In the genomic region with DNA sequence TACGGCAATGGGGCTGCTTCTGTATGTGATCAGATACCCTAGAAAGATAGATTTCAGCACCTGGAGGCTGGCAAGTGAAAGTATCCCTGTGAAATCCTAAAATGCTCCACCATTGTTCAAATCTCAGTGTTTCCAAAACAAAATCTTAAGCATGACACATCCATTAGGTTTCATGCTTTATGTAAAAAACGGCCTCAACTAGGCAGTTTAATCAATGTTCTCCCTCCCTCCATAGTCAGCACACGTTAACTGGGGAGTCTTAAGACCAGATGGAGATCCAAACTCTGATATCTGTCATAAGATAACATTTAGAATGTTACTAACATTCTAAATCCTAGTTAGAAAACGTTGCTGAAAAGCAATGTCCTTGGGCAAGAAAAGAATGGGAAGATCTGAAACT, we compare ENCODE assay signal across 8 mouse cellular contexts. TPM values are rescaled to one million over a fixed set of nuclear protein-coding genes. Genes with fewer than 3 reads are reported as not detected.
DNase-seq lines count a peak whose midpoint lies in the region; ATAC-seq and TF ChIP-seq lines count a peak whose summit lies in the region.

No protein-coding gene starts in this region.

- DNase-seq in gastrocnemius, adult 2 months = no peak
- DNase-seq in gastrocnemius, postnatal 36 days = no peak
- peak; percentile 26 for DNase-seq in 3T3-L1 (ENCODE audit: low read depth, low spot score)
- no peak for DNase-seq in forebrain, embryonic 11.5 days (ENCODE audit: low spot score)
- DNase-seq in liver, embryonic 13.5 days = no peak
- DNase-seq in gastrocnemius, postnatal 14 days = no peak

- H3K36me3 ChIP-seq in forebrain, embryonic 11.5 days (ENCODE audit: control insufficient read depth, insufficient read depth, low read length) = no peaks in the 10 kb centered on the region
- H3K36me3 ChIP-seq in liver, embryonic 13.5 days = peaks cover 5% of the 10 kb centered on the region; the same call in 1 of the 2 replicates

- intact Hi-C loops in gastrocnemius, adult 2 months (cut with DNase I) = loop anchor here (5.0 kb wide), 1 partner anchor 105 kb away; the partner anchor contains the start of gene Smim8
- intact Hi-C loops in gastrocnemius, postnatal 36 days (cut with DNase I) = no loop called here
- intact Hi-C loops in gastrocnemius, postnatal 14 days (cut with DNase I; ENCODE audit: low total_unique reads) = no loop called here

- 19% methylated on average over 4 of the region's 4 CpGs for WGBS in forebrain, embryonic 11.5 days
- WGBS in liver, embryonic 13.5 days (ENCODE audit: insufficient replicate concordance) = 18% methylated on average over 4 of the region's 4 CpGs

- peaks cover under 1% of the 10 kb centered on the region; the same call in 1 of the 2 replicates for H3K9me3 ChIP-seq in forebrain, embryonic 11.5 days (ENCODE audit: control insufficient read depth, low read length)
- H3K9me3 ChIP-seq in liver, embryonic 13.5 days (replicated peaks) = no peaks in the 10 kb centered on the region

- ATAC-seq in forebrain, embryonic 11.5 days (replicated peaks; ENCODE audit: low FRiP score) = no peak
- no peak for ATAC-seq in liver, embryonic 13.5 days (ENCODE audit: low read depth)
- no peak for ATAC-seq in inflammation-experienced regulatory T-cells, adult 6 months
- ATAC-seq in granulocyte monocyte progenitor cell, adult 5-6 weeks (replicated peaks; ENCODE audit: poor library complexity, severe bottlenecking) = no peak

- H3K9ac ChIP-seq in forebrain, embryonic 11.5 days (ENCODE audit: low read length) = peak overlapping the region; percentile 99
- H3K9ac ChIP-seq in liver, embryonic 13.5 days = peak overlapping the region; percentile 92

- TF ChIP-seq CTCF in gastrocnemius, adult 2 months (IDR thresholded peaks at IDR 0.05) = no peak

- H3K27ac ChIP-seq in gastrocnemius, adult 2 months = peak overlapping the region; percentile 96
- peak overlapping the region; percentile 99; the same call in 1 of the 2 replicates for H3K27ac ChIP-seq in forebrain, embryonic 11.5 days (ENCODE audit: low read depth, low read length)
- peak overlapping the region; percentile 92; the same call in 1 of the 2 replicates for H3K27ac ChIP-seq in liver, embryonic 13.5 days

- H3K4me1 ChIP-seq in forebrain, embryonic 11.5 days (replicated peaks; ENCODE audit: control insufficient read depth, insufficient read depth, low read length) = peaks cover 2% of the 10 kb centered on the region; the same call in 1 of the 2 replicates
- H3K4me1 ChIP-seq in liver, embryonic 13.5 days (replicated peaks) = peaks cover 44% of the 10 kb centered on the region

- no peaks in the 10 kb centered on the region for H3K27me3 ChIP-seq in forebrain, embryonic 11.5 days (ENCODE audit: control insufficient read depth, insufficient read depth, low read length)
- H3K27me3 ChIP-seq in liver, embryonic 13.5 days = no peaks in the 10 kb centered on the region

- H3K4me2 ChIP-seq in forebrain, embryonic 11.5 days (ENCODE audit: low read depth, low read length, severe bottlenecking) = peak overlapping the region; percentile 63
- H3K4me2 ChIP-seq in liver, embryonic 13.5 days = peak overlapping the region; percentile 83

- H3K4me3 ChIP-seq in gastrocnemius, adult 2 months = peak overlapping the region; percentile 95
- peak overlapping the region; percentile 96 for H3K4me3 ChIP-seq in forebrain, embryonic 11.5 days (ENCODE audit: low read depth, low read length)
- H3K4me3 ChIP-seq in liver, embryonic 13.5 days (replicated peaks) = peak overlapping the region; percentile 92

RNA-seq across cellular contexts. Expression of gene Zfp292, which starts 0.9 kb away (rescaled TPM):
- 10 to 100 TPM in 1 of 2 experiments, 1 to 10 TPM in 1; 9.2 to 11.0 TPM for total RNA-seq in gastrocnemius, adult 2 months (2021)
- 1 to 10 TPM; 5.6 to 8.0 TPM for total RNA-seq in gastrocnemius, postnatal 36 days (2021)
- 37.7 and 43.6 TPM in 2 replicates for polyA plus RNA-seq in forebrain, embryonic 11.5 days (2014; fragmentation: Nextera tagmentation; extraction: Ambion mirVana)
- polyA plus RNA-seq in liver, embryonic 13.5 days (2015; fragmentation: Nextera tagmentation; extraction: Ambion mirVana) = 4.2 and 5.4 TPM in 2 replicates
- 10 to 100 TPM; 14.8 to 28.0 (median 25.1) TPM for polyA plus RNA-seq in inflammation-experienced regulatory T-cells, adult 6 months (2017; shearing (Covaris generic))
- 23.6 and 27.4 TPM in 2 replicates for total RNA-seq in granulocyte monocyte progenitor cell, adult 5-6 weeks (2014; fragmentation: Nextera tagmentation)
- 28.6 and 29.5 TPM in 2 replicates for total RNA-seq in granulocyte monocyte progenitor cell, adult 5-6 weeks (2017)
- 1 to 10 TPM; 8.6 to 8.8 TPM for total RNA-seq in gastrocnemius, postnatal 14 days (2021)

RNA-seq across cellular contexts. Expression of gene Cga, which starts 11.7 kb away (rescaled TPM):
- not detected for total RNA-seq in gastrocnemius, adult 2 months (2021)
- not detected for total RNA-seq in gastrocnemius, postnatal 36 days (2021)
- not detected in 2 replicates for polyA plus RNA-seq in forebrain, embryonic 11.5 days (2014; fragmentation: Nextera tagmentation; extraction: Ambion mirVana)
- 0.25 TPM in 1 of 2 replicates, not detected in the other for polyA plus RNA-seq in liver, embryonic 13.5 days (2015; fragmentation: Nextera tagmentation; extraction: Ambion mirVana)
- polyA plus RNA-seq in inflammation-experienced regulatory T-cells, adult 6 months (2017; shearing (Covaris generic)) = not detected
- total RNA-seq in granulocyte monocyte progenitor cell, adult 5-6 weeks (2014; fragmentation: Nextera tagmentation) = not detected in 2 replicates
- not detected in 2 replicates for total RNA-seq in granulocyte monocyte progenitor cell, adult 5-6 weeks (2017)
- not detected for total RNA-seq in gastrocnemius, postnatal 14 days (2021)
